Mouse (Mus musculus) MEL-GATA-1-ER (cell line): Measurements from ENCODE around the gene Rpl38.

Experiments used
- DNase-seq: peaks from one replicate; pipeline ENCODE4 v3.0.0-alpha.2; 2012; ENCODE audit warnings: low read depth; ENCODE audit errors: extremely low read depth

Gene Rpl38

GRCm38 (mm10) chr11:114702996-114703361, 34.7 kb downstream of the Rpl38 start:
- DNase-seq, result no peak

GRCm38 (mm10) chr11:114704071-114704913, 36.0 kb downstream of the Rpl38 start:
- DNase-seq, result no peak

- no peak for DNase-seq
These were observed 38.0 kb downstream of the Rpl38 start for GRCm38 (mm10) chr11:114706358-114706757.

GRCm38 (mm10) chr11:114711393-114711792, 43.1 kb downstream of the Rpl38 start:
- no peak for DNase-seq

GRCm38 (mm10) chr11:114711861-114712260, 43.5 kb downstream of the Rpl38 start:
- DNase-seq, result no peak

- DNase-seq, result no peak
These were observed 46.2 kb downstream of the Rpl38 start for GRCm38 (mm10) chr11:114714526-114714925.

- no peak for DNase-seq
These were observed 47.2 kb downstream of the Rpl38 start for GRCm38 (mm10) chr11:114715531-114715930.

GRCm38 (mm10) chr11:114720535-114720934, 52.2 kb downstream of the Rpl38 start:
- DNase-seq, result no peak
